Mouse (Mus musculus) neural tube, embryonic 12.5 days (tissue): Measurements from ENCODE around the gene Smim24. TPM values are rescaled to one million over a fixed set of nuclear protein-coding genes. Genes with fewer than 3 reads are reported as not detected.

Experiments used
- ATAC-seq: fragments of 200-750 bp; cut with Nextera tagmentation; 2 replicates; pipeline ENCODE4 v1.8.0; 2017; ENCODE audit warnings: low read depth, mild to moderate bottlenecking, moderate TSS enrichment, moderate library complexity; ENCODE audit not compliant: low FRiP score
- H3K27ac ChIP-seq: fragments of 300-500 bp; sonication (generic); 2 replicates; pipeline ENCODE4 v1.5.1; 2016
- H3K27me3 ChIP-seq: fragments of 300-500 bp; sonication (generic); replicated peaks from 2 replicates; pipeline ENCODE4 v1.6.1; 2016; ENCODE audit warnings: mild to moderate bottlenecking
- H3K36me3 ChIP-seq: fragments of 300-500 bp; sonication (generic); 2 replicates; pipeline ENCODE4 v1.6.1; 2016; ENCODE audit warnings: mild to moderate bottlenecking
- H3K4me1 ChIP-seq: fragments of 300-500 bp; sonication (generic); 2 replicates; pipeline ENCODE4 v1.6.1; 2016
- H3K4me2 ChIP-seq: fragments of 300-500 bp; sonication (generic); replicated peaks from 2 replicates; pipeline ENCODE4 v1.6.1; 2016; ENCODE audit warnings: mild to moderate bottlenecking
- H3K4me3 ChIP-seq: fragments of 300-500 bp; sonication (generic); 2 replicates; pipeline ENCODE4 v1.5.1; 2016
- H3K9ac ChIP-seq: fragments of 300-500 bp; sonication (generic); 2 replicates; pipeline ENCODE4 v1.6.1; 2016; ENCODE audit warnings: mild to moderate bottlenecking
- H3K9me3 ChIP-seq: fragments of 300-500 bp; sonication (generic); 2 replicates; pipeline ENCODE4 v1.6.1; 2016; ENCODE audit warnings: mild to moderate bottlenecking
- WGBS: fragments of 180-500 bp; shearing (Covaris S2); methylation state at CpG from one replicate; pipeline ENCODE4 v1.1.7; 2016; 5-methylcytosine and 5-hydroxymethylcytosine counted together
- polyA plus RNA-seq: library from polyadenylated mRNA; unstranded; fragments of >200 nt; fragmentation: Nextera tagmentation; extraction: Ambion mirVana; gene quantifications from 2 replicates; pipeline ENCODE4 v1.2.1, GENCODE M21; 2016

Smim24 gene
- polyA plus RNA-seq, 1 experiment from 2014 or later = 2.1 TPM

GRCm38 (mm10) chr10:81429092-81429491, 36.2 kb downstream of the Smim24 start:
- Histone ChIP-seq H3K4me2 (peak overlapping the region; percentile 94), H3K27ac (no peak overlapping the region), H3K27me3 (peaks cover 63% of the 10 kb centered on the region), H3K9me3 (no peaks in the 10 kb centered on the region), H3K4me3 (no peak overlapping the region), H3K36me3 (no peaks in the 10 kb centered on the region), H3K4me1 (peaks cover 60% of the 10 kb centered on the region), H3K9ac (no peak overlapping the region)
- WGBS = 17% methylated on average over 2 of the region's 2 CpGs
- no peak for ATAC-seq

- H3K4me1 ChIP-seq = peaks cover 55% of the 10 kb centered on the region
- peaks cover 57% of the 10 kb centered on the region for H3K27me3 ChIP-seq
- peak overlapping the region; percentile 92 for H3K9ac ChIP-seq
- H3K9me3 ChIP-seq = no peaks in the 10 kb centered on the region
- peak; percentile 5; the same call in 1 of the 2 replicates for ATAC-seq
- peak overlapping the region; percentile 69 for H3K27ac ChIP-seq
- WGBS = under 1% methylated on average over 20 of the region's 20 CpGs
- H3K36me3 ChIP-seq = no peaks in the 10 kb centered on the region
- peak overlapping the region; percentile 94 for H3K4me2 ChIP-seq
- peak overlapping the region; percentile 84 for H3K4me3 ChIP-seq
Measured at GRCm38 (mm10) chr10:81429605-81430061, 36.8 kb downstream of the Smim24 start.

GRCm38 (mm10) chr10:81430141-81430830, 37.4 kb downstream of the Smim24 start:
- H3K9ac ChIP-seq = peak overlapping the region; percentile 92
- peaks cover 48% of the 10 kb centered on the region for H3K4me1 ChIP-seq
- H3K36me3 ChIP-seq = no peaks in the 10 kb centered on the region
- H3K9me3 ChIP-seq = no peaks in the 10 kb centered on the region
- peak overlapping the region; percentile 94 for H3K4me2 ChIP-seq
- 0 out of 2 replicates have a peak, but pooled peaks have one; percentile 5 for ATAC-seq
- peak overlapping the region; percentile 69 for H3K27ac ChIP-seq
- under 1% methylated on average over 53 of the region's 89 CpGs for WGBS
- H3K4me3 ChIP-seq = peak overlapping the region; percentile 84
- H3K27me3 ChIP-seq = peaks cover 51% of the 10 kb centered on the region

DNA sequence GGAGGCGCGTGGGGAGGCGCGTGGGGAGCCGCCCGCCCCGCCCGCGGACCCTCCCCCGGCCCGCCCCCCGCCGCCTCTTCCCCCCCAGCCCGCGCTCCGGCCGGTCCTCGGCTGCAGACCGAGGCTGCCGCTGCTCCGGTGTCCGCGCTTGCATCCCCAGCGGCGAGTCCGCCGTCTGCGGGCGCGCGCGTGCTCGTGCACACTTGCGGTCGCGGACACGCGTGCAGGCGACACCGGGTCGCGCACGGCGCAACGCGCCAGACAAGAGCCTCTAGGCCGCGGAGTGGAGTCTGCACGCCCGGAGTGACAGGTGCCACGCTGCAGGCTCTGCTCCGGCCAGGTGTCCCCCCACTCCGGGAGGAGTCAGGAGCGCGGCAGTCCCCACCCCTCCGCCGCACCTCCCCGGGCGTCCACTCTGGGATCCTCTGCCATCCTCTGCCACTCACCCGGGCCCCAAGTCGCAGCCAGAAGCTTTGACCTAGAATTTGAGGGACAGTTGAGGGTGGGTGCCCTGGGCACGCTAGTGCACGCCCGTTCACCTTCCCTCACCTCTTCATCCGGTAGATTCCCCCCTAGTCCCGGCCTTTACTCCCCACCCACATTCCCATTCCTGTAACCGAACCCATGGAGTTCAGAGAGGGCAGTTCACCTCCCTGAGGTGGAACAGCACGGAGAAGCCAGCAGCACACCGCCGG, 38.1 kb downstream of the Smim24 start:
- peaks cover 44% of the 10 kb centered on the region for H3K27me3 ChIP-seq
- peaks cover 43% of the 10 kb centered on the region for H3K4me1 ChIP-seq
- no peaks in the 10 kb centered on the region for H3K9me3 ChIP-seq
- H3K27ac ChIP-seq = peak overlapping the region; percentile 69
- H3K36me3 ChIP-seq = no peaks in the 10 kb centered on the region
- peak overlapping the region; percentile 94 for H3K4me2 ChIP-seq
- H3K4me3 ChIP-seq = peak overlapping the region; percentile 84
- ATAC-seq = peak; percentile 5; the same call in 1 of the 2 replicates
- WGBS = 1% methylated on average over 55 of the region's 70 CpGs
- H3K9ac ChIP-seq = peak overlapping the region; percentile 92

GRCm38 (mm10) chr10:81431526-81432168, 38.8 kb downstream of the Smim24 start:
- no peak for ATAC-seq
- Histone ChIP-seq H3K4me3 (peak overlapping the region; percentile 84), H3K4me2 (peak overlapping the region; percentile 94), H3K9me3 (no peaks in the 10 kb centered on the region), H3K9ac (0 out of 2 replicates have a peak overlapping the region, but pooled peaks have one; percentile 92), H3K4me1 (peaks cover 36% of the 10 kb centered on the region), H3K27ac (0 out of 2 replicates have a peak overlapping the region, but pooled peaks have one; percentile 69), H3K27me3 (peaks cover 37% of the 10 kb centered on the region), H3K36me3 (no peaks in the 10 kb centered on the region)
- 16% methylated on average over 15 of the region's 15 CpGs for WGBS

DNA sequence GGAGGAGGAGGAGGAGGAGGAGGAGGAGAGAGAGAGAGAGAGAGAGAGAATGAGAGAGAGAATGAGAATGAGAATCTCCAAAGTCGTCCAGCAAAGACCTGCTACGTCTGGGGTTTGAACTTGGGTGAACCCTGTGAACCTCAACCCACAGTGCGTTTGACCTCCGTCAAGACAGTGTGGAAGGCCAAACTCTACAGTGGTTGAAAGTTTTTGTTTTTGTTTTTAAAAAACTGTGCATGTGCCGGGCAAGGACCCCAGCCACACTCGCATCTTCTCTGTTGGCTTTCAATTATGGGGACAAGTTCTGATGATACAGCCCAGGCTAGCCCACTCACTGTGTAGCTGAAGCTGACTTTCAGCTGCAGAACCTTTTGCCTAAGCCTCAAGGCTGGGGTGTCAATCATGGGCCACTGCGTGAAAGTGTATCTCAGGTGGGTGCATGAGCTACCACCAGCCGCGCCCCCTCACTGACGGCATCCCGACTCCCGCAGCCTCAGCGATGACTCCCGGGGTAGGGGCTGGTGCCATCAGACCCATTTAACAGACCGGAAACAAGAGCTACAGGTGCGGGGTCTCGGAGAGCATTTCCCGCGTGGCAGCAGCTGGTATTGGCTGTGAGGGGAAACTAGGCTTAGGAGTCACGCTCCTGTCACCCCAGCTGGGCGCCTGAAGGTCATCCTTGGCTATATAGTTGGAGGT, 39.5 kb downstream of the Smim24 start:
- no peaks in the 10 kb centered on the region for H3K36me3 ChIP-seq
- WGBS = 66% methylated on average over 21 of the region's 21 CpGs
- H3K9me3 ChIP-seq = no peaks in the 10 kb centered on the region
- peak; percentile 11 for ATAC-seq
- peaks cover 30% of the 10 kb centered on the region for H3K27me3 ChIP-seq
- H3K4me3 ChIP-seq = no peak overlapping the region
- H3K4me2 ChIP-seq = peak overlapping the region; percentile 53
- H3K4me1 ChIP-seq = peaks cover 30% of the 10 kb centered on the region
- H3K27ac ChIP-seq = no peak overlapping the region
- H3K9ac ChIP-seq = no peak overlapping the region

- Histone ChIP-seq H3K27ac (no peak overlapping the region), H3K4me3 (no peak overlapping the region), H3K4me2 (peak overlapping the region; percentile 53), H3K27me3 (peaks cover 25% of the 10 kb centered on the region), H3K9ac (no peak overlapping the region), H3K4me1 (peaks cover 30% of the 10 kb centered on the region), H3K36me3 (no peaks in the 10 kb centered on the region), H3K9me3 (no peaks in the 10 kb centered on the region)
- WGBS = 5% methylated on average over 17 of the region's 17 CpGs
- ATAC-seq = peak; percentile 81
Measured at GRCm38 (mm10) chr10:81432868-81433262, 40.0 kb downstream of the Smim24 start.

GRCm38 (mm10) chr10:81433541-81434289, 40.9 kb downstream of the Smim24 start:
- Histone ChIP-seq H3K9ac (no peak overlapping the region), H3K4me3 (no peak overlapping the region), H3K36me3 (no peaks in the 10 kb centered on the region), H3K9me3 (no peaks in the 10 kb centered on the region), H3K27ac (no peak overlapping the region), H3K4me2 (peak overlapping the region; percentile 53), H3K27me3 (peaks cover 17% of the 10 kb centered on the region), H3K4me1 (peaks cover 30% of the 10 kb centered on the region)
- ATAC-seq = no peak
- WGBS = 76% methylated on average over 26 of the region's 26 CpGs

- no peak overlapping the region for H3K4me3 ChIP-seq
- WGBS = 62% methylated on average over 15 of the region's 15 CpGs
- peaks cover 13% of the 10 kb centered on the region; the same call in 1 of the 2 replicates for H3K27me3 ChIP-seq
- H3K9ac ChIP-seq = no peak overlapping the region
- H3K4me2 ChIP-seq = no peak overlapping the region
- H3K4me1 ChIP-seq = peaks cover 23% of the 10 kb centered on the region
- H3K36me3 ChIP-seq = no peaks in the 10 kb centered on the region
- no peaks in the 10 kb centered on the region for H3K9me3 ChIP-seq
- H3K27ac ChIP-seq = no peak overlapping the region
- no peak for ATAC-seq
Measured at GRCm38 (mm10) chr10:81434361-81435263, 41.8 kb downstream of the Smim24 start.

DNA sequence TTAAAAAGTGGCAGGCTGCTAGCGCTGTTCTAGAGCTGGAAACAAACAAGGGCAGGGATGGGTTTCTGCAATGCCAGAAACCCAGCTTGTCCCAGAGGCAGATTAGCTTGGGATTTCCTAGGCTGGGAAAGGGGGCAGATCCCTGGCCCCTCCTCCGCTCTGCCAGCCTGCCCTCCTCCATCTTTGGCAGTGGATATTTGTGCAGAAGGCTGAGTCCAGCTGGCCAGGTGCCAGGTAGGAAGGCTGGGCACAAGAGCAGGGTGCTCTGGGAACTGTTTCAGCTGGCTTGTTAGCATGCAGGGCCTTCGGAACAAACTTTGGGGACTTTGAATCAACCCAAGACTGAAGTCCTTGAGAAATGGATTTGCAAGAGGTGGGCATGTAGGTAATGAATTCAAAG, 42.6 kb downstream of the Smim24 start:
- peaks cover 18% of the 10 kb centered on the region for H3K4me1 ChIP-seq
- H3K9me3 ChIP-seq = no peaks in the 10 kb centered on the region
- WGBS = 82% methylated on average over 3 of the region's 3 CpGs
- H3K9ac ChIP-seq = no peak overlapping the region
- no peak overlapping the region for H3K4me3 ChIP-seq
- ATAC-seq = no peak
- H3K4me2 ChIP-seq = no peak overlapping the region
- peaks cover 13% of the 10 kb centered on the region; the same call in 1 of the 2 replicates for H3K27me3 ChIP-seq
- no peak overlapping the region for H3K27ac ChIP-seq
- H3K36me3 ChIP-seq = no peaks in the 10 kb centered on the region
